10 mouse cellular contexts compared by ENCODE assay signal in the genomic region with DNA sequence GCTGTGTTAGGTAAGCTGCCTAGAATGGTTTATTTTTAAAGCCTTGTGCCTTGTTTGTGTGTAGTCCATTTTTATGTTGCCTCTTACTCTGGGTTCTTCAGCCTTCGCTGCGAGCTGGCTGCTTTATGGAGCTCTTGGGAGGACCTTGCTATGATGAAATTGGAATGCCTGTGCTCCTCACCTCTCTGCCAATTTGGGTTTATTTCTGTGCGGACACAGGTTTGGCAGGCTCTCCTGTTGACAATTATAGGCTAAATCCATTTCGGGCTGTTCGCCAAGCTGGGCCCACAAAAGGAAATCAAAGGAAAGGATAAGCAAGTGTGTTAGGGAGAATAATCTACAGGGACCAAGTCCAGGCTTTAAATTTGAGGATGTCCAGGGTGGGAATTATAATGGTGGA.
DNase-seq lines count a peak whose midpoint lies in the region; ATAC-seq and TF ChIP-seq lines count a peak whose summit lies in the region.
"Had no signal": no experiment of that assay in that cellular context is flagged by ENCODE, and none has a peak within 500 bp of the region (broad histone marks: within the 10 kb centered on the region; RNA-seq: fewer than 3 reads in every experiment).

No protein-coding gene starts in this region.

- H3K9me3 ChIP-seq in heart, postnatal 0 days (replicated peaks; ENCODE audit: control insufficient read depth, low read length) = no peaks in the 10 kb centered on the region
- H3K9me3 ChIP-seq: embryonic facial prominence, embryonic 15.5 days; megakaryocyte, embryonic 14.5 days had no signal

- DNase-seq in adrenal gland, postnatal 25 days = peak; percentile 34
- no peak for DNase-seq in adrenal gland, adult 8-10 months
- DNase-seq in right cerebral cortex, postnatal 4 days = peak; percentile 32
- DNase-seq in right cerebral cortex, postnatal 25 days = no peak
- peak; percentile 62 for DNase-seq in heart, postnatal 0 days (ENCODE audit: low spot score)
- DNase-seq in urinary bladder, postnatal 4 days (ENCODE audit: low spot score in 2 of 2) = peak; percentile 36 to 67
- DNase-seq in embryo, embryonic 10.5 days (ENCODE audit: low spot score) = no peak

- no peaks in the 10 kb centered on the region for H3K27me3 ChIP-seq in heart, postnatal 0 days (ENCODE audit: control insufficient read depth, insufficient read depth, low read length)
- H3K27me3 ChIP-seq: embryonic facial prominence, embryonic 15.5 days; megakaryocyte, embryonic 14.5 days had no signal

- H3K4me2 ChIP-seq in heart, postnatal 0 days (ENCODE audit: low read depth, low read length) = peak overlapping the region; percentile 16; the same call in 1 of the 2 replicates
- H3K4me2 ChIP-seq: embryonic facial prominence, embryonic 15.5 days had no signal

- TF ChIP-seq EP300 in heart, postnatal 0 days (IDR thresholded peaks at IDR 0.05; ENCODE audit: low read depth) = no peak

- WGBS in heart, postnatal 0 days = 22% methylated on average over 5 of the region's 5 CpGs

- TF ChIP-seq CTCF in heart, postnatal 0 days (IDR thresholded peaks at IDR 0.05; ENCODE audit: low read depth) = no peak

- peak overlapping the region; percentile 18 for H3K27ac ChIP-seq in heart, postnatal 0 days (ENCODE audit: low read depth)
- H3K27ac ChIP-seq: embryonic facial prominence, embryonic 15.5 days had no signal

- peak; percentile 73 for ATAC-seq in heart, postnatal 0 days (ENCODE audit: insufficient read depth, low read depth)
- ATAC-seq in megakaryocyte progenitor cell, adult 5-6 weeks (replicated peaks; ENCODE audit: poor library complexity) = no peak

- H3K9ac ChIP-seq in heart, postnatal 0 days (replicated peaks; ENCODE audit: low read depth, low read length) = no peak overlapping the region
- H3K9ac ChIP-seq: embryonic facial prominence, embryonic 15.5 days had no signal

- H3K36me3 ChIP-seq in heart, postnatal 0 days (replicated peaks; ENCODE audit: control insufficient read depth, insufficient read depth, low read length) = no peaks in the 10 kb centered on the region
- H3K36me3 ChIP-seq: embryonic facial prominence, embryonic 15.5 days had no signal

- H3K4me3 ChIP-seq in heart, postnatal 0 days (ENCODE audit: low read depth, low read length) = no peak overlapping the region
- H3K4me3 ChIP-seq: embryonic facial prominence, embryonic 15.5 days; megakaryocyte, embryonic 14.5 days had no signal

- peaks cover 11% of the 10 kb centered on the region; the same call in 1 of the 2 replicates for H3K4me1 ChIP-seq in heart, postnatal 0 days (ENCODE audit: control insufficient read depth, insufficient read depth)
- H3K4me1 ChIP-seq: megakaryocyte, embryonic 14.5 days had no signal

Comparison
In these comparisons a context has a peak if more than half of its experiments do, and no peak if none do; other contexts are left out.
1. DNase-seq: peak in adrenal gland, postnatal 25 days (single experiment), right cerebral cortex, postnatal 4 days (single experiment), heart, postnatal 0 days (single experiment) and urinary bladder, postnatal 4 days (2 of 2); none in adrenal gland, adult 8-10 months (single experiment), right cerebral cortex, postnatal 25 days (single experiment) and embryo, embryonic 10.5 days (single experiment).